ENCODE assay signal across 9 mouse cellular contexts in the genomic region with DNA sequence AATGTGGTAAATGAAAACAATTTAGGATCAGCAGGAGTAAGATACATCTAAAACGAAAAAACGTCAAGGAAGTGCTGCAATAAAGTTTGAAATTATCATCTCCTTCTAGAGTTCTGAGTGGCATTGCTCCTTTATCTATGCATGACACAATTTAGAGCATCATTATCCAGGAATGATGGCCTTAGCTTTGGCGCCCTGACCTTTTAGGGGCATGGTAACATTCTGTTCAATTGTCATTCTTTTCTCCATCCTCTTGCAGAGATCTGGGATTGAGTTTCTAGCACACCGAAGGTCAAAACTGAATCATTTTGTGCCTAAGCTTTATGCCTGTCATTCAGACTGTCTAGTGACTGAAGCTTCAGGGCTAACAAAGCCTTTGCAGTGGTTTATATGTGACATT.
"Had no signal": no experiment of that assay in that cellular context is flagged by ENCODE, and none has a peak within 500 bp of the region (broad histone marks: within the 10 kb centered on the region; RNA-seq: fewer than 3 reads in every experiment).

No protein-coding gene starts in this region.

- DNase-seq: lung, adult 2 months; lung, postnatal 14 days; lung, postnatal 36 days; right cerebral cortex, postnatal 25 days; right cerebral cortex, postnatal 4 days; spleen, adult 18-20 months; thymus, adult 18-20 months; thymus, postnatal 14 days; thymus, postnatal 36 days had no signal
